ENCODE assay signal across 21 mouse cellular contexts in genomic region chr13:94106983-94107382, GRCm38 (mm10). TPM values are rescaled to one million over a fixed set of nuclear protein-coding genes. Genes with fewer than 3 reads are reported as not detected.
DNase-seq lines count a peak whose midpoint lies in the region; ATAC-seq and TF ChIP-seq lines count a peak whose summit lies in the region.
"Had no signal": no experiment of that assay in that cellular context is flagged by ENCODE, and none has a peak within 500 bp of the region (broad histone marks: within the 10 kb centered on the region; RNA-seq: fewer than 3 reads in every experiment).

No protein-coding gene starts in this region.

- no peaks in the 10 kb centered on the region for H3K9me3 ChIP-seq in lung, postnatal 0 days (ENCODE audit: low read length)
- H3K9me3 ChIP-seq: forebrain, embryonic 13.5 days; midbrain, embryonic 12.5 days had no signal

- no peak overlapping the region for H3K4me2 ChIP-seq in lung, postnatal 0 days (replicated peaks; ENCODE audit: low read depth, low read length)
- H3K4me2 ChIP-seq: forebrain, embryonic 13.5 days; liver, embryonic 11.5 days; midbrain, embryonic 12.5 days had no signal

- TF ChIP-seq POLR2A in embryonic fibroblast, embryonic 13.5 days (IDR thresholded peaks at IDR 0.05; ENCODE audit: low read depth, low read length), result no peak

- no peak overlapping the region for H3K4me3 ChIP-seq in lung, postnatal 0 days (ENCODE audit: low read depth, low read length)
- H3K4me3 ChIP-seq in embryonic fibroblast, embryonic 13.5 days (ENCODE audit: insufficient read depth, low read length), result no peak overlapping the region
- H3K4me3 ChIP-seq: forebrain, embryonic 13.5 days; layer of hippocampus, adult 2 months; midbrain, embryonic 12.5 days had no signal

- DNase-seq in frontal cortex, adult 2 months (ENCODE audit: extremely low spot score in 1 of 2, low spot score in 1 of 2), result peak; percentile 47 to 56
- no peak for DNase-seq in frontal cortex, postnatal 14 days (ENCODE audit: low spot score in 2 of 2)
- no peak for DNase-seq in lung, postnatal 0 days (ENCODE audit: low spot score)
- no peak for DNase-seq in lung, postnatal 10 days
- DNase-seq in telencephalon, adult 2 months (ENCODE audit: low read depth, low spot score), result peak; percentile 43
- DNase-seq: adrenal gland, postnatal 10 days; cerebellum, adult 11-12 months; cerebellum, postnatal 36 days; heart, postnatal 4 days; kidney, adult 18-20 months; kidney, postnatal 10 days; lung, adult 2 months; thymus, postnatal 14 days had no signal

- 0 out of 2 replicates have a peak overlapping the region, but pooled peaks have one; percentile 1 for H3K27ac ChIP-seq in lung, postnatal 0 days (ENCODE audit: low read length)
- H3K27ac ChIP-seq in embryonic fibroblast, embryonic 13.5 days (ENCODE audit: insufficient read depth, low read length), result peak overlapping the region; percentile 22; the same call in 1 of the 2 replicates
- H3K27ac ChIP-seq: forebrain, embryonic 13.5 days; hindbrain, postnatal 0 days; layer of hippocampus, adult 2 months; macrophage; midbrain, embryonic 12.5 days had no signal

- H3K36me3 ChIP-seq in lung, postnatal 0 days (ENCODE audit: insufficient read depth, low read length), result no peaks in the 10 kb centered on the region
- H3K36me3 ChIP-seq: midbrain, embryonic 12.5 days had no signal

- H3K27me3 ChIP-seq in lung, postnatal 0 days (replicated peaks; ENCODE audit: insufficient read depth, low read length), result no peaks in the 10 kb centered on the region
- H3K27me3 ChIP-seq: forebrain, embryonic 13.5 days; midbrain, embryonic 12.5 days had no signal

- no peak for ATAC-seq in lung, postnatal 0 days
- ATAC-seq in erythroid progenitor cell, adult 5-6 weeks (replicated peaks; ENCODE audit: low FRiP score, poor library complexity, severe bottlenecking), result no peak
- ATAC-seq: forebrain, embryonic 13.5 days; hindbrain, postnatal 0 days had no signal

- no peak for TF ChIP-seq EP300 in lung, postnatal 0 days (IDR thresholded peaks at IDR 0.05)

- H3K9ac ChIP-seq in lung, postnatal 0 days (replicated peaks; ENCODE audit: low read depth), result no peak overlapping the region
- H3K9ac ChIP-seq: forebrain, embryonic 13.5 days; midbrain, embryonic 12.5 days had no signal

- 91% methylated on average over 7 of the region's 7 CpGs for WGBS in lung, postnatal 0 days

- peaks cover 7% of the 10 kb centered on the region; the same call in 1 of the 2 replicates for H3K4me1 ChIP-seq in lung, postnatal 0 days (ENCODE audit: insufficient read depth, low read depth, low read length)
- no peaks in the 10 kb centered on the region for H3K4me1 ChIP-seq in embryonic fibroblast, embryonic 13.5 days (ENCODE audit: control insufficient read depth, insufficient read depth, low read length)
- H3K4me1 ChIP-seq: forebrain, embryonic 13.5 days; midbrain, embryonic 12.5 days had no signal

- no peak for TF ChIP-seq CTCF in lung, postnatal 0 days (IDR thresholded peaks at IDR 0.05)
- TF ChIP-seq CTCF in embryonic fibroblast, embryonic 13.5 days (IDR thresholded peaks at IDR 0.05; ENCODE audit: borderline replicate concordance, insufficient read depth, low read length), result no peak

RNA-seq across cellular contexts. Expression of gene Lhfpl2, which starts 49.4 kb away (rescaled TPM):
- 15.1 and 17.1 TPM in 2 replicates for polyA plus RNA-seq in frontal cortex, adult 2 months (2012; rRNA removed)
- polyA plus RNA-seq in lung, postnatal 0 days (2015; fragmentation: Nextera tagmentation; extraction: Ambion mirVana), result 19.9 and 21.4 TPM in 2 replicates
- 40.6 and 60.3 TPM in 2 replicates for polyA plus RNA-seq in embryonic fibroblast, embryonic 13.5 days (2011; ENCODE audit: insufficient read length, low read depth, missing spikeins)
- 3.6 and 6.7 TPM in 2 replicates for total RNA-seq in erythroid progenitor cell, adult 5-6 weeks (2015; ENCODE audit: low replicate concordance)
- 2.6 and 7.8 TPM in 2 replicates for total RNA-seq in erythroid progenitor cell, adult 5-6 weeks (2017; ENCODE audit: low replicate concordance)

Comparison
In these comparisons a context has a peak if more than half of its experiments do, and no peak if none do; other contexts are left out.
1. DNase-seq: peak in frontal cortex, adult 2 months (2 of 2) and telencephalon, adult 2 months (single experiment); none in frontal cortex, postnatal 14 days (0 of 2), lung, postnatal 0 days (single experiment) and lung, postnatal 10 days (single experiment).